Mouse (Mus musculus) thymus, adult 18-20 months (tissue): ENCODE measurements around the gene Tuft1.
"Not testable (repeated sequence)": the region's sequence is repeated elsewhere in the genome, so short reads cannot be mapped to it uniquely, and the experiment has no call there.

Experiments used
- DNase-seq, 2 experiments: peaks; one replicate each; pipeline ENCODE4 v3.0.0; 2022; ENCODE audit warnings: mixed read lengths in 2 of 2

Gene Tuft1

DNA sequence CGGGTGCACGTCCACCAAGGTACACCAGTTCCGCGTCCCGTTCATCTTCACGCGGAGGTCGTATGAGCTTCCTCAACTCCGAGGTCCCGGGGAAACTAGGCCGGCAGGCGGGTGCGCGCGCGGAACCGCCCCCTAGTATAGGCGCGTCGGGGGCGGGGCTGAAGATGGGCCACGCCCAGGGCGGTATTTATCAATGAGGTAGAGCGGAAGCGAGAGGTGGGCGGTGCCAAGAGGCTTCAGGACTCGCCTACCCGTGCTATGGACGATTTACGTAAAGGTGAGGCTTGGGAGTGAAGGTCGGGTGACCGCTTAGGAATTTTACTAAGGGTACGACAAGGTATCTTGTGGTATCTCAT is at the start of gene Tuft1:
Tuft1 (minus strand) TSS at position 133 of the 356 bp plus-strand sequence.
- DNase-seq = peak; percentile 84

DNA sequence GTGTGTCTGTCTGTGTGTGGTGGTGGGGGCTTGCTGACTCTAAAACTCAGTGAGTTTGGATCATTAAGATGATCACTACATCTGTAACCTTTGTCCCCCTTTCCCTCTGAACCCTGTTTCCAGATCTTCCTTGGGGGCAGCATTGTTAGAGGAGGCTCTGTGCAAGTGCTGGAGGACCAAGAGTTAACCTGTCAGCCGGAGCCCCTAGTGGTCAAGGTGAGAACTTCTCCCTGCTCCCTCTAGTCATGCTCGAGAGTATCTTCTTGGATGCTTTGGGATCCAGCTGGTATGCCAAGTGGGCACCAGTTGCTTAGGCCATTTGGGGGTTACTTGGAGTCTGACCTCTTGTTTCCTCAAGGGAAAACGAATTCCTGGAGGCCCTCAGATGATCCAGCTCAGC is 44.7 kb upstream of the Tuft1 start:
- DNase-seq = not testable (repeated sequence)

DNA sequence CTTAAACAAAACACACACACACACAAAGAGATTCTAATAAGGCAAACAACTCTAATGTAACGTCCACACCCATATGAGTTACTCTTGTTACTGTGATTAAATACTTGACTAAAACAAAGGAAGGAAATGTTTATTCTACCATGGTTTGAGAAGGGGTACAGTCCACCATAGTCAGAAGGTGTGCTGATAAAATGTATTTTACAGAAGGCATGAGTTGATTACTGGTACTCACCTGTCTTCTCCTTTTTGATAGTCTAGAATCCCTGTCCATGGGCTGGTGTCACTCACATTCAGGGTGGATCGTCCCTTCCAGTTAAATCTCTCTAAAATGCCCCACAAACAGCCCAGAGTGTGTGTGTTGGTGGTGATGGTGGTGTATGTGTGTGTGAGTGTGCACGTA is 44.2 kb upstream of the Tuft1 start:
- DNase-seq = no peak

DNA sequence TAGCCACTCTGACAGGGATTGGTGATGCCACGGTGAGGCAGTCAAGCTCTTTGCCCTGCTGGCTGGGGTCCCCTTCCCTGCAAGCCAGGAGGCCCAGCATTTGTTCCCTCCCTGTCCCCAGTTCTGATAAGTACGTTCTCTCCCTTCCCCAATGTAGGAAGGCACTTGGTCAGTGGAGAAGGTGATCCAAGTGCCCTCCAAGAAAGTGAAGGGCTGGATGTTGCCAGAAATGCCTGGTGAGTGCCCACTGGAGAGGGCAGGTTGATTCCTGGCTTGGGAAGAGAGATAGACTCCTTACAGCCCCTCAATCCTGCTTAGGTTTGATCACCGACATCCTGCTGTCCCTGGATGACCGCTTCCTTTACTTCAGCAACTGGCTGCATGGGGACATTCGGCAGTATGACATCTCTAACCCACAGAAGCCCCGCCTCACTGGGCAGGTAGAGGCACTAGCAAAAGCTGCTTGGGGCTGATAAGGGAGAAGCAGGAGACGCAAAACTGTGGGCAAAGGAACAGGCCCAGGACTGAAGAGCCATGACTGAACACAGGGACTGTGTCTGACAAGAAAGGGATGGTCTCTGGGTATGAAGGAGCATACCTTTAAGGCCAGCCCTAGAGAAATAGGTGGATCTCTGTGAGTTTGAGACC is 43.6 kb upstream of the Tuft1 start:
- not testable (repeated sequence) for DNase-seq

DNA sequence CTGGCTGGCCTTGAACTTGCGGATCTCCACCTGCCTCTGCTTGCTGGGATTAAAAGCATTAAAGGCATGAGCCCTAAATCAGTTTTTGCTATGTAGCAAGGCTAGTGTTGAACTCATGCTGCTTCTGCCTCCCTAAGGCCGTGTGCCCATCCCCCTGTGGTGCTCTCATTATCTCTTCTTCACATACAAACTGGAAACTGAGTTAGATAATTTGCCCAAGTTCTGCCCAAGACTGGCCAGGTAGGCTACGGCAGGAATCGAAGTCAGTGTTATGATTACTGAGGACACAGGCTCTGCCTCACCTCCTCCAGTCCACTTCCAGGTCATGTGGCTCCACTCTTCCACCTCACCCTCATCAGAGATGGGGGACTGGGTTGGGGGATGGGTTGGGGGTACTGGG is 37.6 kb upstream of the Tuft1 start:
- DNase-seq = not testable (repeated sequence)

DNA sequence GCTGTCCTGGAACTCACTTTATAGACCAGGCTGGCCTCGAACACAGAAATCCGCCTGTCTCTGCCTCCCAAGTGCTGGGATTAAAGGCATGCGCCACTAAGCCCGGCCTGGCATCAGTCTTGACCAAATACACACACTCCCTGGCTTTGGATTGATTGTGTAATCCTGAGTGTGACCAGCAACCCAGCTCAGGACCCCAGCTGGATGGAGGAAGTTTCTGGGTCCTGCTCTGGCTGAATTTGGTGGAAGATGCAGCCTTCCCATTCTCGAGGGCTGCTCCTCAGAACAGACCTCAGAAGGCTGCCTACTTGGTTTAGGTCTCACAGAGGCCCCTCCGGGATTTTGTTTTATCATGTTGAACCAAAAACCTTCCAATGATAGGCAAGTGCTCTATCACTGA is 36.9 kb upstream of the Tuft1 start:
- DNase-seq = not testable (repeated sequence)

DNA sequence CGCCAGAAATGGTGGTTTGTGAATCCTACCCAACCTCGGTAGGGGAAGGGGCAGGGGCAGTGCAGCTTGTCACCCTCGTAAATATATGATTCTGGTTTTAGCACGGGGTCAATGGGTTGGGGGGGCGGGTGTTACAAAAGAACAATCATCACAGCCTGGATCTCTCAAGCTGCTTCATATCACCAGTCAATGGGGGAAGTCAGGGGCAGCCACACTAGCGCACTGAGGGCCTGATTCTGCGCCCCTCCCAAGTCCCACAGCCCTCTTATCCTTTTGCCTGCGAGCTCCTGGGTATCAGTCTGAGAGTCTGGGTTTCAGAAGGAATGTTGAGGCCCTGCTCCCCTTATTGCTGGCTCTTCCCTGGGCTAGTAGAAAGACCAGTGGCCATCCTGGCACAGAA is 35.2 kb upstream of the Tuft1 start:
- DNase-seq = not testable (repeated sequence)

DNA sequence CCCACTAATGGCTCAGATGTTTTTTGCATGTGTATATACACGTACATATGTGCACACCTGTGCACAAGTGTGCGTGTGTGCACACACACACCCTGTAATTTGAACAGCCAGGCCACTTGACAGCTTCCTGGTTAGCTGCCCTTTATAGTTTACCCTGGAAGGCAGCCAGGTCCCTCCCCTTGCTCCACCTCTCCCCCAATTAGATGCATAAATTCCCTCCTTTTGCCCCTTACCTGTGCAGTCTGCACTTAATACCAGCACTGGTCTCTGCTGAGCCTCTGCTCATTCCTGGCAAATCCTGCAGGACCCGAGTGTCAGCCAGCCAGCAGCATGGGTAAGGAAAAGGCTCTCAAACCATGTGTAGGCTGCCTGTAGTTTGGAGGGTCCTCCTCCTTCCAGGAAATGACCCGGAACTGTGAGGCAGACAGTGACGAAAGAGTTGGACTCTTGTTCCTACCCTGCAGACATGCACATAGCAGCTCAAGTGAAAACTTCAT is 34.7 kb upstream of the Tuft1 start, which contains the start of gene Selenbp2:
Selenbp2 (plus strand) TSS at position 228 of the 497 bp plus-strand sequence.
- DNase-seq = no peak

DNA sequence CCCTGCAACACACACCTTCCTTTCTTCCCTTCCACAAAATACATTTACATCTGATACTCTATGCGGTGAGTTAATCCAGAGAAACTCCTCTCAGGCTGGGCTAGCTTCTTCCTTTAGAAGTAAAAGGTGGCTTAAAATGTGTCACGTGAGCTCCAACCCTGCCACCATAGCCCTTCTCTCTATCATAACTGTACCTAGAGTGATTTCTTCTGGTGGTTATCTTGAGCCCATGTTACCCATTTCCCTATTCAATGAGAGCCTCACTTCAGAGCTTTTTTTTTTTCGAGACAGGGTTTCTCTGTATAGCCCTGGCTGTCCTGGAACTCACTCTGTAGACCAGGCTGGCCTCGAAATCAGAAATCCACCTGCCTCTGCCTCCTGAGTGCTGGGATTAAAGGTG is 33.0 kb upstream of the Tuft1 start:
- not testable (repeated sequence) for DNase-seq

DNA sequence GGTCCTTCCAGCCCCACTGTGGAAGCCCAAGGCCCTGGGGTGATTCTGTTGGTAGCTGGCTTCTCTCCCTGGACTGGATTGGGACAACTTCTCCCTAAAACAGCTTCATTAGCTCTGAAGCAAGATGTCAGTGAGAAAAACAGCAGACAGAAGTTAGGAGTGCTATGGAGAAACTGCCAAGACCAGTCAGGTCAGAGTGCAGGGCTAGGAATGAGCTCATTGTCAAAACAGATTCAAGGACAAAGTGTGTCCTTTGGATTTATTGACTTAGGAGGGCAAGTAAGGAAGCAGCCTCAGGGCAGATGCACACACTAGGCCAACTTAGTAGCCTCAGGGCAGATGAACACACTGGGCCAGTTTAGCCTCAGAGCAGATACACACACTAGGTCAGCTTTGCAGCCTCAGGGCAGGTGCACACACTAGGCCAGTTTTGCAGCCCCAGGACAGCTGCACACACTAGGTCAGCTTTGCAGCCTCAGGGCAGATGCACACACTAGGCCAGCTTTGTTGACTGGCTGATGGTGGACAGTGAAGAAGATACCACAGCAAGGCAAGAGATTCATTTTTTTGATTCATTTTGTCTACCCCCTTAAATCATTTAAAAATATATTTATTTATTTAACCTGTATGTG is 32.1 kb upstream of the Tuft1 start:
- DNase-seq = no peak

DNA sequence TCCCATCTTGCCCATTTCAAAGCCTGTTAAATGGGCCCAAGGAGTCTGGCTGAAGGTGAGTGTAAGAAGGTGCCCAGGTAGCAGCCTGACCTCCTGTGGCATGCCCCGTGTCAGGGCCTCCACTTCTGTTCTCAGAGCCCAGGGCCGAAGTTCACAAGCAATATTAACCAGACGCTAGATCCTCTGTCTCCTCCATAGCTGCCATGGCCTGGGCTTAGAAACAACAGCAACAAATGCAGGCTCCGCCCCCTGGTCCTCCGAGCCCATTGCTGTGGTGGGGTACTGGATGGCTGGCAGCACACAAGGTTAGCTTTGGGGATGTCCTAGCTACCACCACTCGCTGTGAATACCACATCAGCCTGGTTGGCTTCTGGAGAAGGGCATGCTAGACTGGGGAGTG is 31.5 kb upstream of the Tuft1 start:
- DNase-seq = not testable (repeated sequence)

DNA sequence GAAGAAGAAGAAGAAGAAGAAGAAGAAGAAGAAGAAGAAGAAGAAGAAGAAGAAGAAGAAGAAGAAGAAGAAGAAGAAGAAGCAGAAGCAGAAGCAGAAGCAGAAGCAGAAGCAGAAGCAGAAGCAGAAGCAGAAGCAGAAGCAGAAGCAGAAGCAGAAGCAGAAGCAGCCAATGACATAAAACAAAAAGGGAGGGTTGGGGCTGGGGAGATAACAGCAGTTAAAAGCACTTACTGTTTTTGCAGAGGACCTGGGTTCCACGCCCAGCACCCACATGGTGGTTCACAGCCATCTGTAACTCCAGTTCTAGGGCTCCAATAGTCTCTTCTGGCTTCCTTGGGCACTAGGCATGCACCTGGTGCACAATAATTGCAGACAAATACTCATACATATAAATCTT is 30.5 kb upstream of the Tuft1 start:
- DNase-seq = not testable (repeated sequence)

DNA sequence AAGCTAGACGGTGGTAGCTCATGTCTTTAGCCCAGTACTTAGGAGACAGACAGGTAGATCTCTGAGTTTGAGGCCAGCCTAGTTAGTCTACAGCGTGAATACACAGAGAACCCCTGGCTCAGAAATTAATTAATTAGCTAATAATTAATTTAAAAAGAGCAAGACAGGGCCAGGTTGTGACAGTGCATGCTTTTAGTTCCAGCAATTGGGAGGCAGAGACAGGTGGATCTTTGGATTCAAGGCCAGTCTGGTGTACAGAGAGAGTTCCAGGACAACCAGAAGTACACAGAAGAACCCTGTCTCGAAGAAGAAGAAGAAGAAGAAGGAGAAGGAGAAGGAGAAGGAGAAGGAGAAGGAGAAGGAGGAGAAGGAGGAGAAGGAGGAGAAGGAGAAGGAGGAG is 30.0 kb upstream of the Tuft1 start:
- not testable (repeated sequence) for DNase-seq

DNA sequence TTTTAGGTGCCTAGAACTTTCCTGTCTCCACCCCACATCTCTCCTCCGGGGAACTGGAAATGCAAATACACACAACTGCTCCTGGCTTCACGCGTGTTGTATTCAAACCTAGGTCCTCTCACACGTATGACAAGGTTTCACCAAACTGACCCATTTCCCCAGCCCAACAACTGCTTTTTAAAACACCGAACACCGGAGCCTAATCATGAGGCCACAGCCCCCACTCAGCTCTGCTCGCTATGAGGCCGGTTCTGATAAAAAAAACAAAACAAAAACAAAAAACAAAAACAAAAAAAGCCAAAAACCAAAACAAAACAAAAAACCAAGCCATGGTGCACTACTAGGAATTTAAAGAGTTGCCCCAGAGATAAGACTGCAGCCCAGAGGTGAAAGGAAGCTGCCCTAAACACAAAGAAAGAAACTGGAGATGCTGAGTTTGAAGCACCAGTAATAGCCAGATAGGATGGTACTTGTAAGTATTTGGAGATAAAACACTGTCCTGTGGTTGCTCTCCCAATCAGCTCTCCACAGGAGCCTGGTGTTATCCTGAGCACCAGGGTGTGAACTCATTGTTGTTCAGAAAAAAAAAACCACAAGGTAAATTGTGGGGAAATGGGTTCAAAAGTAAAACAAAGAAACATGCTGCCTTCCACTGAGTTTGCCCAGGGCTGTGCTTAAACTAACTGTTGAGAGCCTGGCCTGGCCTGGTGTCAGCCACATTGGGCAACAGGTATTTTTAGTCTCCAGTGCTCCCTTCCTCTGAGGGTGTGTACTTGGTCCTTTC is 27.5 kb upstream of the Tuft1 start:
- not testable (repeated sequence) for DNase-seq

DNA sequence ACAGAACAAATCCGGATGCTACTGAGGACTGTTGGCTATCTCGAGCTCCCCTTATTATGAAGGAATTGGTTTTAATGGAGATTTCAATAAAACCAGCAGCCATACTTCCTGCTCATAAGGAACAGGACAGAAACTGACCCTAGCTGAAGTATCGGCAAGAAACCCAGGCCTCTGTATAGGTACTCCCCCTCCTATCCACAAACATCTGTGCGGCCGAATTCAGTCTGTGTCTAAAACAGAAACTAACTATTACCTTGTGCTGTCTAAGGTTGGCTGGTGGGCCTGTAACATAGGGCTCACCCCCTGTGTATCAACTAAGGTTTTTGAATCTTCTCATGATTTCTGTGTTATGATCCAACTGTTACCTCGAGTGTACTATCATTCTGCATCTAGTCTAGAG is 25.0 kb upstream of the Tuft1 start:
- no peak for DNase-seq

DNA sequence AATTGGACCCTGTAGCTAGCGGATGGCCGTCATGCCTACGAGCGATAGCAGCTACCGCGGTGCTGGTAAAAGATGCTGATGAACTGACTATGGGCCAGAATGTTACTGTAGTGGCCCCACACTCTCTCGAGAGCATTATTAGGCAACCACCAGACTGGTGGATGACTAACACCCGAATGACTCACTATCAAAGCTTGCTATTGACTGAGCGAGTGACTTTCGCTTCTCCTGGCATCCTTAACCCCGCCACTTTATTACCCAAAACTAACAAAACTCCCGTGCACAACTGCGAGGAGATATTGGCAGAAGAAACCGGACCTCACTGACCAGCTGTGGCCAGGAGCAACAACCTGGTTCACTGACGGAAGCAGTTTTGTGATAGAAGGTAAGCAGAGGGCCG is 22.1 kb upstream of the Tuft1 start:
- DNase-seq = no peak

DNA sequence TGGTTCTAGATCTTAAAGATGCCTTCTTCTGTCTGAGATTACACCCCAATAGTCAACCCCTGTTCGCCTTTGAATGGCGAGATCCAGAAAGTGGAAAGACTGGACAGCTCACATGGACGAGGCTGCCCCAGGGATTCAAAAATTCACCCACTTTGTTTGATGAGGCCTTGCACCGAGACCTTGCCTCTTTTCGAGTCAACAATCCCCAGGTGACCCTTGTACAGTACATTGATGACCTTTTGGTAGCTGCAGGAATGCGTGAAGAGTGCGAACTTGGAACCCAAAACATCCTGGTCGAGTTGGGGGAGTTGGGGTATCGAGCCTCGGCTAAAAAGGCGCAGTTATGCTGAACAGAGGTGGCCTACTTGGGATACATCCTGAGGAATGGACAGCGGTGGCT is 21.4 kb upstream of the Tuft1 start:
- DNase-seq = not testable (repeated sequence)

DNA sequence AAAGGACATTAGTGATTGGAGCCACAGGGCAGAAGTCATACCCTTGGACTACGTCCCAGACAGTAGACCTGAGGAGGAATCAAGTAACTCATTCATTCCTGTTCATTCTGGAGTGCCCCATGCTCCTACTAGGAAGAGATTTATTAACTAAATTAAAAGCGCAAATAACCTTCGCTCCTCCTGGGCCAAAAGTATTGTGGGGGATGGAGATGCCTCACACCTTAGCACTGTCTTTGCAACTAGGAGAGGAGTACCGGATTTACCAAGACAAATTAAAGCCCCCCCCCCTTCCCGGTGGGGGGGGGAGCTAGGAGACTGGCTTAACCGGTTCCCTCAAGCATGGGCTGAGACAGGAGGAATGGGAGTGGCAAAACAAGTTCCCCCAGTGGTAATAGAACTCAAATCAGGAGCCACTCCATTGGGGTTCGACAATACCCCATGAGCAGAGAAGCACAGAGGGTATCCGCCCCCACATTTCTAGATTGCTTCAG is 20.7 kb upstream of the Tuft1 start:
- DNase-seq = no peak

DNA sequence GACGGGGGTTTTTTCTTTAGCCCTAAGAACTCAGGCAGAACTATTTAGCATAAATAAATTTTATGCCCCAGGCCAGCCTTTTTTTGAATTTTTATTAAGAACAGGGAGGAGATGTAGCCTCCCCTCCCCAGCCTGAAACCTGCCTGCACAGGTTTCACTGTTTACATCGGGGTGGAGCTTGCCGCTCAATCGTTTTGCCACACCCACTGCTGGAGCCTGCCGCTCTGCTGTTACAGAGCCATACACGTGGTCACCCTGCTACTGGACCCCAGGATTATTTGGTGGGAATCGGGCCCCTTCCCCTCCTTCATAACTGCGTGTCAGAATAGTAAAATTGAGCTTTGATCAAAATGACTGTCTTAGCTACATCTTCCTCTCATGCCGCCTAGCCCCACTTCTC is 16.4 kb upstream of the Tuft1 start:
- not testable (repeated sequence) for DNase-seq

DNA sequence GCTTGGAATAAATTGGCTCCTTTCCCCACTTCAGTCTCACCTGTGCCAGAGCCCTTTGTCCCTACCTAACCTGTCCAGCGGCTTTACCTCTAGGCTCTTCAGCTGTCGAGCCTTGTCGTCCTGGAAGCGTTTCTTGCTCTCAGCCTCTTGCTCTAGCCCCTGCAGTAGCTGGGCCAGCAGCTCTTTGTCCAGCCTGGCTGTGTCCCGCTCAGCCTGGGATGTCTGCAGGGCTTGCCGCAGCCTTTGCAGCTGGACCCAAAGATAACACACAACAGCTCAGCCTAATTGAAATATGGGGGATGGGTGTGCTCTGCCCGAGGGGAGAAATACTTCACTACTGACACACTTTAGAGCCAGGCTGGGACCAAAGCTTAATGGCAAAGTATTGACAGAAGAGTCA is 7.2 kb upstream of the Tuft1 start:
- DNase-seq = not testable (repeated sequence)

DNA sequence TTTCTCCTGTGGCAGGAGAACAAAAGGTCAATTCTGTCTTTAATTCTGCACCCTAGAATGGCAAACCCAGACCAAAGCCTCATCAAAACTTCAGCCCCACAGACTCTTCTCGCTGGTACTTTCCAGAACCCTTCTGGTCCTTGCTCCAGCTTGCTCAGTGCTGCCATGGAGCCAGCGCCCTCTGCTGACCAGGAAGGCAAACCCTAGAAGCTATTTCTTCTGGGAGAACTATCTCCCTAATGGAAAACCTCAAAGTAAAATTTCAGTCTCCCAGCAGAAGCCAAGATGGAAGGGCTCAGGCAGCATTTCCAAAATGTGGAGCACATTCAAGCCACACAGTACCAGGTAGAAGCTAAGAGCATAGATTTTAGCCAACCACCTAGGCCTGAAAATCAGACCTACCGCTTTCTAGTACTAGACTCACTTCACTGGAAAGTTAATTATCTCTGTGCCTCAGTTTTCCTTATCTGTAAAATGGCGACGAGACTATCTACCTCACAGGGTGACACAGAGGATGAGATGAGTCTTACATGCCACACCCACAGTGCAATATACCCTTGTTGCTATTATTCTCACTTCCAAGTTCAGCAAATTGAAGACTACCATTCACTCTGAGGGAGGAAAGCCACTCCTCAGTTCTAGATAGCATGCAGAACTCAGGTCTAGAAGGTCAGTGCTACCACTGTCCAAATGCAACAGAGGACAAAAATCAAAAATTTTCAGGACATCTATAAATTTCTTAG is 6.6 kb upstream of the Tuft1 start:
- DNase-seq = not testable (repeated sequence)

DNA sequence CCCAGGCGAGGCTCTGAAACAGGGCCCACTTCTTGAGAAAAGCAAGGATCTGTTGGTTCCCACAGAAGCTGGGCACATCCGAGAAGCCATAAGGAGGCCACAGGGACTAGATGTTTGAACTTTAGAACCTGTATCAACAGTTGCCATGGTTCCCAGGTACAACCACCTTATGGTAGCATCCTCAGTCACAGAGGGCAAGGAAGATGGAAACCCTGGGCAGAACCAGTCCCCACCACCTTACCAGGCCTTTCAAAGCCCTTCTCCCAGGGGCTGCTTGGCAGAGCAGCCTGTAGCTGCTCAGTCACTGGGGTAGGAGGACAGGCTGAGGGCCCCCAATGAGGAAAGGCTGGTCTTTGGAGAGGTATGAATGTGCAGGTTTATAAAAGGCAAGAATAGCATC is 2.2 kb upstream of the Tuft1 start:
- not testable (repeated sequence) for DNase-seq
